Mouse (Mus musculus) heart, adult 18-20 months (tissue): ENCODE measurements around the gene Gm44502. TPM values are rescaled to one million over a fixed set of nuclear protein-coding genes. Genes with fewer than 3 reads are reported as not detected.

Experiments
- total RNA-seq, 2 experiments: library from RNA; stranded (reverse); gene quantifications; 2 replicates each; pipeline ENCODE4 v1.2.3; 2021

Gene Gm44502
- total RNA-seq, 2 experiments from 2014 or later = 4.6 to 5.0 TPM

Other genes starting within 250 kb of the Gm44502 start
- 10 to 100 TPM; 76.7 to 83.5 TPM for gene Plxnb2, start 248.9 kb downstream of the Gm44502 start, total RNA-seq
- gene Dennd6b, start 233.2 kb downstream of the Gm44502 start, total RNA-seq = 1 to 10 TPM; 8.3 to 9.6 TPM
- 10 to 100 TPM; 75.1 to 76.9 TPM for gene Ppp6r2, start 218.1 kb downstream of the Gm44502 start, total RNA-seq
- gene Sbf1, start 114.4 kb downstream of the Gm44502 start, total RNA-seq = 10 to 100 TPM; 57.6 to 57.8 TPM
- gene Adm2, start 107.0 kb downstream of the Gm44502 start, total RNA-seq = not detected
- not detected for gene Miox, start 95.3 kb downstream of the Gm44502 start, total RNA-seq
- gene Lmf2, start 74.0 kb downstream of the Gm44502 start, total RNA-seq = 10 to 100 TPM; 25.8 to 26.1 TPM
- 10 to 100 TPM; 50.7 to 62.9 TPM for gene Ncaph2, start 74.0 kb downstream of the Gm44502 start, total RNA-seq
- 10 to 100 TPM; 29.0 to 30.9 TPM for gene Sco2, start 55.9 kb downstream of the Gm44502 start, total RNA-seq
- gene Tymp, start 52.7 kb downstream of the Gm44502 start, total RNA-seq = under 1 TPM; 0.49 to 0.50 TPM
- 1 to 10 TPM in 1 of 2 experiments, under 1 TPM in 1; 0.72 to 1.7 TPM for gene Odf3b, start 50.4 kb downstream of the Gm44502 start, total RNA-seq
- not detected for gene Klhdc7b, start 44.8 kb downstream of the Gm44502 start, total RNA-seq
- not detected for gene Syce3, start 19.2 kb downstream of the Gm44502 start, total RNA-seq
- gene Cpt1b, start 3.8 kb downstream of the Gm44502 start, total RNA-seq = 100 to 1,000 TPM; 559 to 601 TPM
- gene C730034F03Rik, start 107 bp downstream of the Gm44502 start, total RNA-seq = 1 to 10 TPM; 1.3 to 1.6 TPM
- gene Chkb, start 212 bp upstream of the Gm44502 start, total RNA-seq = 10 to 100 TPM; 44.8 to 55.0 TPM
- gene Mapk8ip2, start 24.2 kb upstream of the Gm44502 start, total RNA-seq = under 1 TPM; 0.07 to 0.33 TPM
- gene Arsa, start 47.7 kb upstream of the Gm44502 start, total RNA-seq = 10 to 100 TPM; 12.5 to 15.2 TPM
- 10 to 100 TPM; 35.9 to 40.4 TPM for gene Shank3, start 69.9 kb upstream of the Gm44502 start, total RNA-seq
- under 1 TPM in 1 of 2 experiments, not detected in 1; 0.35 TPM for gene Acr, start 138.6 kb upstream of the Gm44502 start, total RNA-seq
- gene Rabl2, start 162.2 kb upstream of the Gm44502 start, total RNA-seq = 1 to 10 TPM; 2.3 to 4.7 TPM